Mouse (Mus musculus): ENCODE results near the gene Dtd1. TPM values are rescaled to one million over a fixed set of nuclear protein-coding genes. Genes with fewer than 3 reads are reported as not detected.

Gene Dtd1
- polyA plus RNA-seq (2015; fragmentation: Illumina TruSeq; extraction: RNeasy Lipid Tissue Mini Kit (QIAGEN cat#74804); ENCODE audit: low read depth, low replicate concordance), result 101 TPM

GRCm38 (mm10) chr2:144599831-144600687 lies at the start of gene Dtd1:
Gene Dtd1 (plus strand): TSS chr2:144599897.

GRCm38 (mm10) chr2:144550529-144550928 lies 49.2 kb upstream of the Dtd1 start, which contains the start of gene Rbbp9:
Gene Rbbp9 (minus strand): TSS chr2:144550869.

GRCm38 (mm10) chr2:144555820-144556552 lies 43.7 kb upstream of the Dtd1 start, which contains the start of gene Sec23b:
Gene Sec23b (plus strand): TSS chr2:144556229.

GRCm38 (mm10) chr2:144593951-144594651 lies 5.6 kb upstream of the Dtd1 start, which contains the start of gene Smim26:
Gene Smim26 (plus strand): TSS chr2:144594054.

Other genes with a start within 250 kb of the Dtd1 start
- gene Kat14, start 230.9 kb upstream of the Dtd1 start, polyA plus RNA-seq (2015; fragmentation: Illumina TruSeq; extraction: RNeasy Lipid Tissue Mini Kit (QIAGEN cat#74804); ENCODE audit: low read depth, low replicate concordance), result 20.2 TPM
- 3.3 TPM for gene Pet117, start 230.9 kb upstream of the Dtd1 start, polyA plus RNA-seq (2015; fragmentation: Illumina TruSeq; extraction: RNeasy Lipid Tissue Mini Kit (QIAGEN cat#74804); ENCODE audit: low read depth, low replicate concordance)
- 109 TPM for gene Dzank1, start 72.5 kb upstream of the Dtd1 start, polyA plus RNA-seq (2015; fragmentation: Illumina TruSeq; extraction: RNeasy Lipid Tissue Mini Kit (QIAGEN cat#74804); ENCODE audit: low read depth, low replicate concordance)
- gene Polr3f, start 72.2 kb upstream of the Dtd1 start, polyA plus RNA-seq (2015; fragmentation: Illumina TruSeq; extraction: RNeasy Lipid Tissue Mini Kit (QIAGEN cat#74804); ENCODE audit: low read depth, low replicate concordance), result 18.2 TPM
- gene Rbbp9, start 49.0 kb upstream of the Dtd1 start, polyA plus RNA-seq (2015; fragmentation: Illumina TruSeq; extraction: RNeasy Lipid Tissue Mini Kit (QIAGEN cat#74804); ENCODE audit: low read depth, low replicate concordance), result 45.4 TPM
- gene Sec23b, start 43.7 kb upstream of the Dtd1 start, polyA plus RNA-seq (2015; fragmentation: Illumina TruSeq; extraction: RNeasy Lipid Tissue Mini Kit (QIAGEN cat#74804); ENCODE audit: low read depth, low replicate concordance), result 52.1 TPM
- 94.2 TPM for gene Smim26, start 5.8 kb upstream of the Dtd1 start, polyA plus RNA-seq (2015; fragmentation: Illumina TruSeq; extraction: RNeasy Lipid Tissue Mini Kit (QIAGEN cat#74804); ENCODE audit: low read depth, low replicate concordance)
- gene Scp2d1, start 223.8 kb downstream of the Dtd1 start, polyA plus RNA-seq (2015; fragmentation: Illumina TruSeq; extraction: RNeasy Lipid Tissue Mini Kit (QIAGEN cat#74804); ENCODE audit: low read depth, low replicate concordance), result not detected

All from brain, adult 10 weeks (tissue).